Mouse (Mus musculus) intestine, embryonic 16.5 days (tissue): ENCODE results near the gene Lin37. TPM values are rescaled to one million over a fixed set of nuclear protein-coding genes. Genes with fewer than 3 reads are reported as not detected.
A peak's percentile ranks its signal among the peaks of the same experiment; 100 is the strongest.

Experiments used
- ATAC-seq: fragments of 200-750 bp; cut with Nextera tagmentation; 2 replicates; pipeline ENCODE4 v1.8.0; 2017; ENCODE audit warnings: moderate TSS enrichment, moderate library complexity
- H3K27ac ChIP-seq: fragments of 300-500 bp; sonication (generic); 2 replicates; pipeline ENCODE4 v1.5.1; 2014; ENCODE audit warnings: mild to moderate bottlenecking, low read length
- H3K27me3 ChIP-seq: fragments of 300-500 bp; sonication (generic); replicated peaks from 2 replicates; pipeline ENCODE4 v1.6.1; 2014; ENCODE audit warnings: low read length, control low read depth, mixed read lengths; ENCODE audit not compliant: control insufficient read depth, insufficient read depth
- H3K36me3 ChIP-seq: fragments of 300-500 bp; sonication (generic); 2 replicates; pipeline ENCODE4 v1.6.1; 2014; ENCODE audit warnings: low read length, control low read depth; ENCODE audit not compliant: control insufficient read depth, insufficient read depth
- H3K4me1 ChIP-seq: fragments of 300-500 bp; sonication (generic); 2 replicates; pipeline ENCODE4 v1.6.1; 2014; ENCODE audit warnings: low read length, control low read depth, mixed read lengths; ENCODE audit not compliant: control insufficient read depth, insufficient read depth
- H3K4me2 ChIP-seq: fragments of 300-500 bp; sonication (generic); 2 replicates; pipeline ENCODE4 v1.6.1; 2014; ENCODE audit warnings: low read depth, low read length, control low read depth
- H3K4me3 ChIP-seq: fragments of 300-500 bp; sonication (generic); 2 replicates; pipeline ENCODE4 v1.5.1; 2014; ENCODE audit warnings: mild to moderate bottlenecking, low read length
- H3K9ac ChIP-seq: fragments of 300-500 bp; sonication (generic); 2 replicates; pipeline ENCODE4 v1.6.1; 2014; ENCODE audit warnings: low read depth, low read length
- H3K9me3 ChIP-seq: fragments of 300-500 bp; sonication (generic); 2 replicates; pipeline ENCODE4 v1.6.1; 2016; ENCODE audit warnings: low read length, control low read depth; ENCODE audit not compliant: control insufficient read depth
- WGBS: fragments of 180-500 bp; shearing (Covaris S2); extraction: QIAGEN DNeasy Blood & Tissue Kit; methylation state at CpG from one replicate; pipeline ENCODE4 v1.1.7; 2014; 5-methylcytosine and 5-hydroxymethylcytosine counted together
- polyA plus RNA-seq: library from polyadenylated mRNA; unstranded; fragments of >200 nt; fragmentation: Nextera tagmentation; extraction: Ambion mirVana; gene quantifications from 2 replicates; pipeline ENCODE4 v1.2.1, GENCODE M21; 2015

The Lin37 gene
- polyA plus RNA-seq, 1 experiment from 2014 or later: 44.5 TPM

DNA sequence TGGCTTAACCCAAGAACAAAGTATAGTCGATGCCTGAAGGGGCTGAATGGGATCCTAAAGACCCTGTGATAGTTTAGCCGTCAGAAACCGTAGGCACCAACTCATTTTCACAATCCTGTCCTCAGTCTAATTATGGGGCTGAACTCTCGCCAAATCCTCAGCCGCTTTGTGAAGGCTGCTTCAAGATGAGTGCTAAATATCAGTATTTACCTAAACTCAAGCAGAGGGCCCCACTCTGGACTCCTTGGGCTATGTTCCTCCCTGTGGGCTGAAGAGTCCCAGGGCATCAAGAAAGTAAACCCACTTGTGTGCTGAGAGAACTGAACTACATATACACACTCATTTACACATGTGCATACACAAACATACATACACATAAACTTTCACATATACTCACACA is 37.2 kb upstream of the Lin37 start:
- Histone ChIP-seq H3K4me2 (no peak overlapping the region), H3K4me3 (no peak overlapping the region), H3K36me3 (no peaks in the 10 kb centered on the region), H3K27ac (no peak overlapping the region), H3K4me1 (peaks cover 17% of the 10 kb centered on the region), H3K9me3 (no peaks in the 10 kb centered on the region; the same call in 1 of the 2 replicates), H3K9ac (no peak overlapping the region), H3K27me3 (no peaks in the 10 kb centered on the region)
- 79% methylated on average over 5 of the region's 5 CpGs for WGBS
- no peak for ATAC-seq

DNA sequence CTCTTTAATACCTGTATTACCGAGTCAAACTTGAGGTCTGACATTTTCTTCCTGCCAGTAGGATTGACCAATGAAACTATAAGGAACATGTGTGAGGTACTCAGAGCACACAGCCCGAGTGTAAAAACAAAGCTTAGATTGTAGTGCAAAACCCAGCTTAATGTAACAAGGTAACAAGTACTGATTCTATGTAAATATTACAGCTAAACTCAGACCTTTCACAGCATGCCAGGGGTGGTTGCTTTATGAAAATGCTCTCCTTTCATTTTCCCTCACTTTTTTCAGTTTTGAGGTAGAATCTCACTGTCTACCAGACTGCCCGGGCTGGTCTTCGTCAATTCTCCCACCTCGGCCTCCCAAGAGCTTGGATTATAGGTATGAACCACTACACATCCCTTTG is 36.5 kb upstream of the Lin37 start:
- H3K36me3 ChIP-seq: no peaks in the 10 kb centered on the region

DNA sequence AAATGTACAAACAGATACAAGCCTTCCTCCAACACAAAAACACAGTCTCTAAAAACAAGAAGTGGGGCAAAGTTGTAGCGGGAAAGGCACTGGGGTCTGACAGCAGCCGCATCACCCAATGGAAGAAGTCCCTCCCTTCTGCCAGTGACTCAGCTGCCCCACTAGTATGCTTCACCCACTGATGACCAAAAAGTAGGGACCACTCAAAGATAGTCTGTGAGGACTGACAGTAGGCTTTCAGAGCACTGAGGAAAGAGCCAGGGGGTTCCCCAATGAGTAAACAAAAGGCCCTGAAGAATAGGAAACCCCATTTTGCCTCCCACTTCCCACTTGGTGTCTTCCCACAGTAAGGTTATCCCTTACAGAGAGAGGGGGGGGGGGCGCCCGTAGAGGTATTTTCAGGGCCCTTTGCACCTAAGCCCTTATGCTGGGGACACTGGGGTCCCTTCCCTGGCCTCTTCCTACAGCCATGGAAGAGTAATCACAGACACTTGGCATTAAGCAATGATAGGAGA is 34.9 kb upstream of the Lin37 start:
- Histone ChIP-seq H3K36me3 (no peaks in the 10 kb centered on the region), H3K9me3 (no peaks in the 10 kb centered on the region; the same call in 1 of the 2 replicates), H3K27me3 (no peaks in the 10 kb centered on the region), H3K4me2 (no peak overlapping the region), H3K27ac (no peak overlapping the region), H3K4me3 (no peak overlapping the region), H3K4me1 (peaks cover 13% of the 10 kb centered on the region), H3K9ac (no peak overlapping the region)
- WGBS: 68% methylated on average over 4 of the region's 4 CpGs
- ATAC-seq: no peak

More for the DNA sequence above, 36.5 kb upstream of the Lin37 start:
- no peaks in the 10 kb centered on the region; the same call in 1 of the 2 replicates for H3K9me3 ChIP-seq
- WGBS: 80% methylated on average over 5 of the region's 5 CpGs
- no peak overlapping the region for H3K4me3 ChIP-seq
- H3K4me2 ChIP-seq: no peak overlapping the region
- H3K9ac ChIP-seq: no peak overlapping the region
- H3K4me1 ChIP-seq: peaks cover 17% of the 10 kb centered on the region
- H3K27ac ChIP-seq: no peak overlapping the region
- no peaks in the 10 kb centered on the region for H3K27me3 ChIP-seq
- no peak for ATAC-seq

DNA sequence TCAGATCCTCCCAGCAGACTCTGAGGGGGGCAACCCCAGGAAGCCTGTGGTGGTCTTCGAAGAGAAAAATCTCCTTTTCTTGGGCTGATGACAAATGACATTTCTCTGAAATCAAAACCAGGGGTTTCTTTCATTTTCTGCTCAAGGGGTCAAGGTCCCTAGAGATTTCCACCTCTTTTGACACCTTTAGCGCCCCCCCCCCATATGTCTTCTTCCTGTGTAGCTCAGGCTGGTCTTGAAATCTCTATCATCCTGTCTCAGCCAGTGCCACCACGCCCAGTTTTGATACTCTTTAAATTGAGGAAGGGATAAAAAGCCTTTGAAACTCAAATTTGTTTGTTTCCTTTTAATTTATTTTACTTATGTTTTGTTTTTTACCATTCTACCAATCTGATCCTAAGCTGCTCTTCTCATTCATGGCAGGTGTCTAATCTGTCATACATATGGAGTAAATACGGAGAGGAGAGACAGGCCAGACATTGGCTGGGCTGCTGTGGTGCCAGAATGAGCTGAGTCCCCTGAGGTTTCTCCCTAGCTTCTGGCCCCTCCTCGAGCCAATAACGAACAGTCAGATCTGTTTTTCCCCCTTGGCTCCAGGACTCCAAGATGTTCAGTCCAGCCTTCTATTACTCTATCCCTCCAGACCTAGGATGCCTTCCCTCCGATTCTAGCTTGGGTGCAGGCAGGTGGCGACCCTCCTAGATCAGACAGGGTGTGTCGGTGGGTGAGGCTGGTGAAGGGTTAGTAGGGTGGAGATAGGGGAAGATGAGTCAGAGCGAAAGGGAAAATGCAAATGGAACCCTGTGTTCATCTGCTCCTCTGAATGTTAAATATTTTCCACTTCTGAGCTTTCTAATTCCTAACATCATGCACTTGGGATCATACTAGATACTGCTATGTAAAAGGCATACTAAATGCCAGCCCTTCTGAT is 34.2 kb upstream of the Lin37 start:
- Histone ChIP-seq H3K4me2 (no peak overlapping the region), H3K36me3 (no peaks in the 10 kb centered on the region), H3K4me3 (no peak overlapping the region), H3K4me1 (peaks cover 11% of the 10 kb centered on the region), H3K27me3 (no peaks in the 10 kb centered on the region), H3K9me3 (no peaks in the 10 kb centered on the region; the same call in 1 of the 2 replicates), H3K27ac (no peak overlapping the region), H3K9ac (no peak overlapping the region)
- ATAC-seq: no peak
- WGBS: 70% methylated on average over 10 of the region's 10 CpGs

DNA sequence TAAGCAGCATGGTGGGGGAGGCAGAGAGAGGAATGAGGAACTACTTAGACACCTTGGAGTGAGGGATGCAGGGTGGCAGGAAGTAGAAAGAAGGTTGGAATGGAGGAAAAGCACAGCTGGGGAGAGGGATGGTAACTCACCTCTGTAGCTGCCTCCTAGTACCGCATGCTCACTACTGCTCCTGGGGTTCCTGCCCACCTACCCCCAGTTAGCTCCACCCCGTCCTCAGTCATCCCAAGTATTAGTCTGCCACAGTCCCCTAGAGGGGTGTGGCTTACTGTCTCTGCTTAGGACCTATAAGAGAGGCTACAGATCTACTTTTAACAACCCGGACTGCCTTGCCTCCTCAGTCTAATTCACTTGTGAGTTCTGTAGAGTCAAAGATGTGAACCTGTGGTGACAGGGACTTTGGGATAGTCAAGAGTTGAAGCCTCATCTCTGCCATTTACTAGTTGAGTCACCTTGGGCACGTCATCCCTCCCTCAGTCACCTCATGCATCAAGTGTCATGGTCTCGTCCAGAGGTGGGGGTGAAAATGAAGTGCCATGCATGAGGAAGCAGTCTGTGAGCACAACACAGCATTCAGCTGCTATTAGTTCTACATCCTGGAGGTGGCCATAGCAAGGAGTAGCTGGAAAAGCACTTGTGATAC is 33.3 kb upstream of the Lin37 start:
- H3K9ac ChIP-seq: no peak overlapping the region
- WGBS: 51% methylated on average over 5 of the region's 5 CpGs

DNA sequence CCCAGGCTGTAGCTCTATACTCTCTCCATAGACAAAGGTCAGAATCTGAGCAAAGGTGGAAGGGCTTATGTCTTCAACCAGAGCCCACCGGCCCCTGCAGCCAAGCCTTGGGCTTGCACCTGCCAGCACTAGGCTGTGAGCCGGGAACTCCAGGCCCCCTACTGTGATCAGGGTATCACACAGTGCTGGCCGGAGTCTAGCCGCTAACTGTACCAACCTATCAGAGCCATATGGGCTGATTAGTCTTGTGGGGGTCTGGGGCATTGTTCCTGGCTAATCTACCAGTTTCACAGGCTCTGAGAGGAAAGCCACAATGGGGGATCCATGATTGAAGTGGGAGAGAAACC is 31.9 kb upstream of the Lin37 start:
- Histone ChIP-seq H3K9me3 (no peaks in the 10 kb centered on the region), H3K27me3 (no peaks in the 10 kb centered on the region)

More for the DNA sequence above, 33.3 kb upstream of the Lin37 start:
- H3K4me3 ChIP-seq: no peak overlapping the region
- H3K4me2 ChIP-seq: no peak overlapping the region
- H3K4me1 ChIP-seq: peaks cover 11% of the 10 kb centered on the region
- H3K27me3 ChIP-seq: no peaks in the 10 kb centered on the region
- no peak overlapping the region for H3K27ac ChIP-seq
- no peaks in the 10 kb centered on the region for H3K36me3 ChIP-seq
- H3K9me3 ChIP-seq: no peaks in the 10 kb centered on the region
- ATAC-seq: no peak

DNA sequence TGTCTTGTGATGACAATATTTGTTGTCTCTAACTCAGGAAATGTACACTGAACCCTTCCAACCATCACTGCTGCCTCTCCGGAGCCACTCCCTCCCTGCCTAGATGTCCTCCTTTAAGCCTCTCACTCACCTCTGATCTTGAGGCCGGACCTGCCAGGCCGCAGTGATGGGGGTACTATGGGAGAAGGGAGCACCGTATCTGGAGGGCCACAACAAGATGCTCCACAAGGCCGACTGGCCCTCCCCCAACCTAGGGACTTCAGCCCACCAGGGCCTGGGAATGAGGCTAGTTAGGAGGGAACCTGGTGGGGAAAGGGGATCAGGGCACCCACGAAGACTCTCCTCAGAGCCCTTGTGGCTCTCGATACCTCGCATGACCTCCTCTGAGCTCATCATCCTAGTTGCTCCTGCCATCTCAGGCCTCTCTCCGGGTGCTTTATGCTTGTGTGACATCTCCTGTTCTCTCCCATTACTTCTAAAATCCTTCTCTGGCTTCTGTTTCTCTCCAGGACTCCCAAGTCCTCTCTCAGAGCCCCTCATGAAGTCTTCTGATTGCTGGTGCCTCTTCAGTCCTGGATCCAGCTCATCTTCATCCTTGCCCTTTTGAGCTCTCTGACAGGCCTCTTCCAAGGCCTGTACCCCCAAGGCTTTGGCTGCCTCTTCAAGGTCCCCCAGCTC is 31.4 kb upstream of the Lin37 start:
- Histone ChIP-seq H3K4me2 (peak overlapping the region; percentile 87), H3K4me1 (peaks cover 24% of the 10 kb centered on the region), H3K27ac (no peak overlapping the region), H3K9ac (peak overlapping the region; percentile 95; the same call in 1 of the 2 replicates), H3K4me3 (peak overlapping the region; percentile 98), H3K27me3 (no peaks in the 10 kb centered on the region), H3K9me3 (no peaks in the 10 kb centered on the region), H3K36me3 (no peaks in the 10 kb centered on the region)
- ATAC-seq: no peak
- WGBS: 83% methylated on average over 9 of the region's 9 CpGs

More for the DNA sequence above, 31.9 kb upstream of the Lin37 start:
- ATAC-seq: no peak
- Histone ChIP-seq H3K27ac (no peak overlapping the region), H3K9ac (no peak overlapping the region), H3K4me1 (peaks cover 23% of the 10 kb centered on the region), H3K4me2 (no peak overlapping the region), H3K4me3 (no peak overlapping the region), H3K36me3 (no peaks in the 10 kb centered on the region)
- WGBS: 69% methylated on average over 4 of the region's 4 CpGs

DNA sequence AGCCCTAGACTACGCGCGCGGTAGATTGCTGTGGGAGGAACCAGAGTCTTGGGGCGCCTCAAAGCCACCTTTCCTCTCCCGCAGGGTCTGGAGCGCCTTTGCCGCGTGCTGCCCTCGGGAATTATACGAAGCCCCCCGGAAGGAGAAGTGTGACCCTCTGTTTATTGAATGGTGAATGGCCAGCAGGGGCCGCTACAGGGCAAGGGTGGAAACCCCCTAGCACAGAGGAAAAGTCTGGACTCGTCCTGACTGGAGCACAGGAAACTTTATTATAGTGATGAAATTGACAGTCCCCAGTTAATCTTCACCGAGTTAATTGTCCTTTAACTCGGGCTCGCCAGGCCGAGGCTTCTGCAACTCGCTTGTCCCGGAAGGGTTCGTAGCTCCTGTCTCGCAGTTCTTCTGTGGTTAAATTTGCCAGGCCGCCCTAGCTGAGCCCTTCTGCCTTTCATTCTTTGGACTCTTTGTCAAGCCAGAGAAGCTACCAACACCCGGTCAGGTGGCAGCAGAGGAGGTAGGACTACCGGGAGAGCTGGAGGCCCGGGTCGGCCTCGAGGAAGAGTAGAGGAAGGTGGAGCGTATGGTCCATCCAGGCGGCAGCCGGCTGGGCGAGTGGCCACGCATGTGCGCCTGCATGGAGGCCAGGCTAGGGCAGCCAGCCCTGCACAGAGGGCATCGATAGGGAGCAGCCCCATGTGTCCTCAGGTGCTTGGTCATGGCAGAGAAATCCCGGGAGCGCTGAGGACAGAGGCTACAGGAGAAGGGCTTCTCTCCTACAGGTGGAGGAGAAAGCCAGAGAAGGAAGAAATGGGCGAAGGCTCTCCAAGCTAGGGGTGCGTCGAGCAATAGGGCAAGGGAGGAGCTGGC is 30.0 kb upstream of the Lin37 start:
- H3K27ac ChIP-seq: peak overlapping the region; percentile 96
- 18% methylated on average over 40 of the region's 40 CpGs for WGBS
- peaks cover 24% of the 10 kb centered on the region for H3K4me1 ChIP-seq
- H3K36me3 ChIP-seq: peaks cover 8% of the 10 kb centered on the region
- H3K9me3 ChIP-seq: no peaks in the 10 kb centered on the region
- peak; percentile 76 for ATAC-seq
- no peaks in the 10 kb centered on the region for H3K27me3 ChIP-seq
- peak overlapping the region; percentile 98 for H3K4me3 ChIP-seq
- H3K9ac ChIP-seq: peak overlapping the region; percentile 95
- peak overlapping the region; percentile 87 for H3K4me2 ChIP-seq
